Mouse (Mus musculus) MEL (cell line): ENCODE measurements around the gene Timd2. TPM values are rescaled to one million over a fixed set of nuclear protein-coding genes. Genes with fewer than 3 reads are reported as not detected.
"Not testable (repeated sequence)": the region's sequence is repeated elsewhere in the genome, so short reads cannot be mapped to it uniquely, and the experiment has no call there.

Experiments
- DNase-seq: peaks from one replicate; pipeline ENCODE4 v3.0.0; 2011; ENCODE audit warnings: low read depth, low spot score
- H3K27ac ChIP-seq: 2 replicates; pipeline ENCODE4 v1.5.1; 2012; ENCODE audit warnings: low read depth, mild to moderate bottlenecking, control low read depth, low read length, moderate library complexity; ENCODE audit not compliant: control insufficient read depth
- H3K27me3 ChIP-seq, 2 experiments: fragments of 150-350 bp in 1 of 2; sonication (generic) in 1 of 2; 2 replicates each; pipeline ENCODE4 v1.6.1; 2012; ENCODE audit warnings: low read length in 2 of 2, mild to moderate bottlenecking in 2 of 2, improper control_type of control experiment in 1 of 2, moderate library complexity in 1 of 2; ENCODE audit not compliant: insufficient read depth in 2 of 2, control insufficient read depth in 1 of 2
- H3K36me3 ChIP-seq, 2 experiments: 2 replicates each; pipeline ENCODE4 v1.6.1; 2012 to 2014; ENCODE audit warnings: low read length in 2 of 2, improper control_type of control experiment in 1 of 2, inconsistent platforms in 1 of 2, mild to moderate bottlenecking in 1 of 2; ENCODE audit not compliant: insufficient read depth in 2 of 2, control insufficient read depth in 1 of 2
- H3K4me1 ChIP-seq, 2 experiments: fragments of 150-350 bp in 1 of 2; sonication (generic) in 1 of 2; 2 replicates each; pipeline ENCODE4 v1.6.1; 2012; ENCODE audit warnings: low read length in 2 of 2, improper control_type of control experiment in 1 of 2, mild to moderate bottlenecking in 1 of 2; ENCODE audit not compliant: insufficient read depth in 2 of 2, control insufficient read depth in 1 of 2
- H3K4me3 ChIP-seq, 2 experiments: fragments of 150-350 bp in 1 of 2; sonication (generic) in 1 of 2; 2 replicates each; pipeline ENCODE4 v1.5.1; 2012; ENCODE audit warnings: low read depth in 2 of 2, low read length in 2 of 2, mild to moderate bottlenecking in 2 of 2, moderate library complexity in 2 of 2, control low read depth in 1 of 2, improper control_type of control experiment in 1 of 2; ENCODE audit not compliant: control insufficient read depth in 1 of 2, insufficient read depth in 1 of 2
- H3K79me2 ChIP-seq: 2 replicates; pipeline ENCODE4 v1.6.1; 2012; ENCODE audit warnings: mild to moderate bottlenecking, low read length, moderate library complexity; ENCODE audit not compliant: control insufficient read depth, poor library complexity, insufficient read depth
- H3K9ac ChIP-seq: 2 replicates; pipeline ENCODE4 v1.6.1; 2012; ENCODE audit warnings: low read depth, mild to moderate bottlenecking, control low read depth, low read length, moderate library complexity; ENCODE audit not compliant: control insufficient read depth, poor library complexity, severe bottlenecking
- H3K9me3 ChIP-seq: fragments of 150-350 bp; sonication (generic); replicated peaks from 2 replicates; pipeline ENCODE4 v1.6.1; 2012; ENCODE audit warnings: mild to moderate bottlenecking, low read length, improper control_type of control experiment, moderate library complexity; ENCODE audit not compliant: insufficient read depth
- BHLHE40 ChIP-seq: IDR thresholded peaks from 2 replicates; pipeline ENCODE4 v1.6.1; 2012; ENCODE audit warnings: low read depth, mild to moderate bottlenecking, inconsistent platforms, low read length, improper control_type of control experiment, borderline replicate concordance
- ELF1 ChIP-seq: IDR thresholded peaks from 2 replicates; pipeline ENCODE4 v1.6.1; 2014; ENCODE audit warnings: low read depth, mild to moderate bottlenecking, inconsistent platforms, low read length, improper control_type of control experiment, moderate library complexity
- GABPA ChIP-seq: IDR thresholded peaks from 2 replicates; pipeline ENCODE4 v1.6.1; 2012; ENCODE audit warnings: low read depth, mild to moderate bottlenecking, inconsistent platforms, low read length, improper control_type of control experiment, moderate library complexity
- GATA1 ChIP-seq: IDR thresholded peaks from 2 replicates; pipeline ENCODE4 v1.6.1; 2011; ENCODE audit warnings: low read depth, low read length, improper control_type of control experiment
- MAX ChIP-seq: IDR thresholded peaks from 2 replicates; pipeline ENCODE4 v1.6.1; 2011; ENCODE audit warnings: low read length, improper control_type of control experiment
- MAZ ChIP-seq: IDR thresholded peaks from 2 replicates; pipeline ENCODE4 v1.6.1; 2012; ENCODE audit warnings: low read depth, mild to moderate bottlenecking, inconsistent platforms, low read length, improper control_type of control experiment
- NELFE ChIP-seq: IDR thresholded peaks from 2 replicates; pipeline ENCODE4 v1.6.1; 2011; ENCODE audit warnings: low read depth, low read length, improper control_type of control experiment
- NRF1 ChIP-seq: IDR thresholded peaks from 2 replicates; pipeline ENCODE4 v1.6.1; 2014; ENCODE audit warnings: low read depth, mild to moderate bottlenecking, inconsistent platforms, low read length, improper control_type of control experiment, moderate library complexity; ENCODE audit not compliant: poor library complexity, insufficient read depth, severe bottlenecking
- POLR2A ChIP-seq, 2 experiments: IDR thresholded peaks; 2 replicates each; pipeline ENCODE4 v1.6.1; 2011 to 2012; ENCODE audit warnings: low read length in 2 of 2, mild to moderate bottlenecking in 2 of 2, control low read depth in 1 of 2, improper control_type of control experiment in 1 of 2, low read depth in 1 of 2, moderate library complexity in 1 of 2; ENCODE audit not compliant: control insufficient read depth in 1 of 2, insufficient read depth in 1 of 2, poor library complexity in 1 of 2
- POLR2AphosphoS2 ChIP-seq: IDR thresholded peaks from 2 replicates; pipeline ENCODE4 v1.6.1; 2011; ENCODE audit warnings: low read length, improper control_type of control experiment
- RAD21 ChIP-seq: IDR thresholded peaks from 2 replicates; pipeline ENCODE4 v1.6.1; 2011; ENCODE audit warnings: mild to moderate bottlenecking, low read depth, low read length, improper control_type of control experiment
- RCOR1 ChIP-seq: IDR thresholded peaks from 2 replicates; pipeline ENCODE4 v1.6.1; 2012; ENCODE audit warnings: low read depth, mild to moderate bottlenecking, inconsistent platforms, low read length, improper control_type of control experiment
- SIN3A ChIP-seq: IDR thresholded peaks from 2 replicates; pipeline ENCODE4 v1.6.1; 2012; ENCODE audit warnings: low read length, improper control_type of control experiment, inconsistent platforms
- USF1 ChIP-seq: IDR thresholded peaks from 2 replicates; pipeline ENCODE4 v1.6.1; 2014; ENCODE audit warnings: low read depth, mild to moderate bottlenecking, inconsistent platforms, low read length, improper control_type of control experiment, moderate library complexity
- USF2 ChIP-seq, 2 experiments: IDR thresholded peaks; 2 replicates each; pipeline ENCODE4 v1.6.1; 2011 to 2012; ENCODE audit warnings: improper control_type of control experiment in 2 of 2, low read length in 2 of 2, borderline replicate concordance in 1 of 2, inconsistent platforms in 1 of 2, low read depth in 1 of 2, mild to moderate bottlenecking in 1 of 2; ENCODE audit not compliant: insufficient read depth in 1 of 2
- polyA plus RNA-seq, 2 experiments: library from polyadenylated mRNA; stranded (reverse) in 1 of 2; unstranded in 1 of 2; fragments of >175 nt in 1 of 2; fragments of >200 nt in 1 of 2; gene quantifications; 2 replicates each; pipeline versions ENCODE4 v1.2.1 to v1.2.4; 2012; ENCODE audit warnings: low replicate concordance in 2 of 2, low read depth in 1 of 2; ENCODE audit not compliant: insufficient read length in 2 of 2, insufficient read depth in 1 of 2, missing spikeins in 1 of 2
- total RNA-seq: library from RNA; depleted of rRNA; stranded (reverse); fragments of 300-350 nt; gene quantifications from 2 replicates; pipeline ENCODE4 v1.2.3, GENCODE M21; 2012

Timd2 gene
- total and polyA plus RNA-seq, 3 experiments = not detected

GRCm38 (mm10) chr11:46663215-46663614, 43.6 kb downstream of the Timd2 start:
- H3K4me1 ChIP-seq = no peaks in the 10 kb centered on the region
- peak; percentile 49; the same call in 1 of the 2 replicates for TF ChIP-seq USF1
- TF ChIP-seq RAD21 = no peak
- TF ChIP-seq, all 39 proteins: peak for 1
- Histone ChIP-seq H3K9ac (no peak overlapping the region), H3K4me3 (no peak overlapping the region), H3K27ac (no peak overlapping the region), H3K79me2 (no peaks in the 10 kb centered on the region), H3K36me3 (no peaks in the 10 kb centered on the region), H3K9me3 (no peaks in the 10 kb centered on the region), H3K27me3 (no peaks in the 10 kb centered on the region)
- peak; percentile 9 for DNase-seq

DNA sequence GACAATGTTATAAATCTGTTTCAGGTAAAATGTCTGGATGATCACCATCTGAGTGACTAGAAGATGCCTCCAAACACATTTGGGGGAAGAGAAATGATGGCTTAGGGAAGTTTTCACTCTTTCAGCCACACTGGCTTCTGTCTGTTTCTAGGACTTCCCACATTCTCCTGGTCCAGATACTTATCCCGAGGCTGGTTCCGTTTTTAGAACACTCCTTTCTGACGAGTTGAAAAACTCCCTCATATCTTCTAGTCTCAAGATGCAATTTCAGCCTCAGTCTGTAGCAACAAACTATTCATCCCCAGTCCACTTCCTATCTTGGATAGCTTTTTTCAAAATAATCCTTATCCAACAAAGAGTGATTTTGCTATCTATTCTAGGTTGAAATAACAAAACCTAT, 54.4 kb downstream of the Timd2 start:
- Histone ChIP-seq H3K79me2 (no peaks in the 10 kb centered on the region), H3K4me1 (no peaks in the 10 kb centered on the region), H3K9me3 (no peaks in the 10 kb centered on the region), H3K9ac (no peak overlapping the region), H3K27me3 (0 out of 4 replicates have a peak, but pooled peaks cover 0 to 1% of the 10 kb centered on the region in 2 experiments), H3K4me3 (no peak overlapping the region), H3K36me3 (no peaks in the 10 kb centered on the region), H3K27ac (no peak overlapping the region)
- TF ChIP-seq SIN3A (no peak), MAZ (no peak), USF2 (IDR thresholded peaks at IDR 0.05; ENCODE audit: borderline replicate concordance in 1 of 2, insufficient read depth in 1 of 2, low read depth in 1 of 2, low read length in 2 of 2) (no peak), GATA1 (no peak), BHLHE40 (no peak), POLR2AphosphoS2 (no peak)
- no peak for DNase-seq

GRCm38 (mm10) chr11:46649655-46650054, 57.2 kb downstream of the Timd2 start:
- H3K27me3 ChIP-seq, H3K27ac ChIP-seq, H3K9ac ChIP-seq, H3K4me1 ChIP-seq, H3K4me3 ChIP-seq, H3K9me3 ChIP-seq, H3K36me3 ChIP-seq, H3K79me2 ChIP-seq, DNase-seq: not testable (repeated sequence)

GRCm38 (mm10) chr11:46644824-46645223, 62.0 kb downstream of the Timd2 start:
- H3K9me3 ChIP-seq = no peaks in the 10 kb centered on the region
- H3K36me3 ChIP-seq = no peaks in the 10 kb centered on the region
- H3K27ac ChIP-seq = no peak overlapping the region
- H3K4me3 ChIP-seq = no peak overlapping the region
- no peak overlapping the region for H3K9ac ChIP-seq
- no peaks in the 10 kb centered on the region for H3K4me1 ChIP-seq
- H3K27me3 ChIP-seq = 0 out of 4 replicates have a peak, but pooled peaks cover 0 to 1% of the 10 kb centered on the region in 2 experiments
- DNase-seq = no peak
- TF ChIP-seq RCOR1 (no peak), USF2 (IDR thresholded peaks at IDR 0.05; ENCODE audit: borderline replicate concordance in 1 of 2, insufficient read depth in 1 of 2, low read depth in 1 of 2, low read length in 2 of 2) (no peak), GATA1 (no peak), NRF1 (no peak), MAZ (no peak), GABPA (no peak), POLR2A (IDR thresholded peaks at IDR 0.05; ENCODE audit: control insufficient read depth in 1 of 2, insufficient read depth in 1 of 2, low read depth in 1 of 2, low read length in 2 of 2, poor library complexity in 1 of 2) (no peak), NELFE (no peak), ELF1 (no peak), MAX (no peak), BHLHE40 (no peak)
- no peaks in the 10 kb centered on the region for H3K79me2 ChIP-seq
